Mouse (Mus musculus): ENCODE results near the gene Atp6v1b1. TPM values are rescaled to one million over a fixed set of nuclear protein-coding genes. Genes with fewer than 3 reads are reported as not detected.

Gene Atp6v1b1
- polyA plus RNA-seq (2014; fragmentation: Illumina TruSeq; extraction: RNeasy Lipid Tissue Mini Kit (QIAGEN cat#74804); ENCODE audit: low read depth, low replicate concordance), result not detected

DNA sequence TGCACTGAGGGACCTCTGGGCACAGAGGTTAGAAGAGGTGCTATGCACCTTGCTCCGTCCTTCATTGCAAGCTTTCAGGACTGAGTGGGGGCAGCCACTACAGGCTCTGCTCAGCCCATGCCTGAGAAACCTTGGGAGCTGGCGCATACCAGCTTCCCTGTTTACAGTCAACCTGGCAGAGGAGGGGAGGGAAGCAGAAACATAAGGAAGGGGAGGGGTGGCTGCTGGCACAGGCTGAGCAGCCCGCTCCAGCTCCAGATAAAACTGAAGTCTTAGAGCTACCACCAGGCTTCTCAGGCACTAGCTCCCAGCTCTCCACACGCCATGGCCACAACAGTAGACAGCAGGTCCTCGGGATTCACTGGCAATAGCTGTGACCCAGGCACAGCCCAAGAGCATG lies at the start of gene Atp6v1b1:
Gene Atp6v1b1, plus strand, starts transcription at position 230 of the 400 bp plus-strand sequence.

DNA sequence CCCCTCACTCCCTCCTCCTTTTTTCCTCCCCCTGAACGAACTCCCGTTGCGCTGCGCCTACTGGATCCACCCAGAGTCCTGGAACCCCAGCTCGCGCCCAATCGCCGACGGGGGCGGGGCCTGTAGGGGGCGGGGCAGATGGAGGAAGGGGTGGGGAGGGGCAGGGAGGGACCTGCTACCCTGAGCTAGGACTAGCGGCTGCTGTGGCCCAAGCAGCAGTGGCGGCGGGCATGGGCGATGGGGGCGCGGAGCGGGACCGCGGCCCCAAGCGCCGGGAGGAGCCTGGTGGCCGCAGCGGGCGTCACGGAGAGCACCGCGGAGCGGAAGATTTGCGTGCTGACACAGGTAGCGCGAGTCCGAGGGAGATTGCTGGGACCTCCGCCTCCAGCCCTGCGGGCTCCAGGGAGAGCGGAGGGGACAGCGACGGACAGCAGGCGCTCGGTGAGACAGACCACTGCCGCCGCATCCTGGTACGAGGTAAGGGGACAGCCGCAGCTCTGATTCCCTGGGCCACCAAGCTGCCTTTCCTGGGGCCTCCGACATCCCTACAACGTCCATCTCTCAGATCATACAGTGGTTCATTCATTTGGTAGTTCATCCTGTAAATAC lies 31.6 kb upstream of the Atp6v1b1 start, which contains the start of gene Vax2:
Gene Vax2, plus strand, starts transcription at position 198 of the 609 bp plus-strand sequence.

GRCm38 (mm10) chr6:83762344-83762743 lies 19.6 kb downstream of the Atp6v1b1 start, which contains the start of gene Ankrd53:
TSS of gene Ankrd53 (plus strand) at chr6:83762644.

GRCm38 (mm10) chr6:83775638-83776293 lies 33.0 kb downstream of the Atp6v1b1 start, which contains the start of gene Tex261:
TSS of gene Tex261 (minus strand) at chr6:83775813.

DNA sequence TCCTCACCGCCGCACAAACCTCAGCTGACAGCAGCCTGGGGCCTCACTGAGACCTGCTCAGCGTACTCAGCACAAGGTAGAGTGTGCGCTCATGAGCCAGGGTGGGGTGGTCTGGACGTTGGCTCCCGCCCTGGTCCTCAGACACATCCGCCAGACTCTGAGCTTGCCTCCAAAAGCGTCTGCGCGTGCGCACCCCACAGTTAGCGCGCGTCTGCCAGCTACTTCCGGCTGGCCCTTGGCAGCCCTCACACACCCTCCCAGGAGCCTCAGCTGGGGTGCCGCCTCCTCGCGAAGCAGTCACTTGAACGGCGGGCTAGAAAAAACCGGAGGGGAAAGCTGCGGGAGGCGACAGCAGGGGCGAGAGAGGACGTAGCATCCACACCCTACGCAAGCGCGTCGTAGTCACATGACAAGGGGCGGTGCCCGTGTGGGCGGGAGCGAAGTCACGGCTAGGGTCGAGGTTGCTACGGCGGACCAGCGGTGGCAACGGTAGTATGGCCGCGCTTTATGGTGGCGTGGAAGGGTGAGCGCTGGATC lies 52.0 kb downstream of the Atp6v1b1 start, which contains the start of gene Nagk:
Gene Nagk, plus strand, starts transcription at position 223 of the 537 bp plus-strand sequence.

Other genes starting within 250 kb of the Atp6v1b1 start
- gene Dguok, start 236.0 kb upstream of the Atp6v1b1 start, polyA plus RNA-seq (2014; fragmentation: Illumina TruSeq; extraction: RNeasy Lipid Tissue Mini Kit (QIAGEN cat#74804); ENCODE audit: low read depth, low replicate concordance), result 42.8 TPM
- 3.7 TPM for gene Actg2, start 206.7 kb upstream of the Atp6v1b1 start, polyA plus RNA-seq (2014; fragmentation: Illumina TruSeq; extraction: RNeasy Lipid Tissue Mini Kit (QIAGEN cat#74804); ENCODE audit: low read depth, low replicate concordance)
- 13.7 TPM for gene Stambp, start 170.3 kb upstream of the Atp6v1b1 start, polyA plus RNA-seq (2014; fragmentation: Illumina TruSeq; extraction: RNeasy Lipid Tissue Mini Kit (QIAGEN cat#74804); ENCODE audit: low read depth, low replicate concordance)
- 0.63 TPM for gene Clec4f, start 86.8 kb upstream of the Atp6v1b1 start, polyA plus RNA-seq (2014; fragmentation: Illumina TruSeq; extraction: RNeasy Lipid Tissue Mini Kit (QIAGEN cat#74804); ENCODE audit: low read depth, low replicate concordance)
- 3.2 TPM for gene Cd207, start 65.1 kb upstream of the Atp6v1b1 start, polyA plus RNA-seq (2014; fragmentation: Illumina TruSeq; extraction: RNeasy Lipid Tissue Mini Kit (QIAGEN cat#74804); ENCODE audit: low read depth, low replicate concordance)
- gene Vax2, start 31.7 kb upstream of the Atp6v1b1 start, polyA plus RNA-seq (2014; fragmentation: Illumina TruSeq; extraction: RNeasy Lipid Tissue Mini Kit (QIAGEN cat#74804); ENCODE audit: low read depth, low replicate concordance), result not detected
- not detected for gene Ankrd53, start 19.7 kb downstream of the Atp6v1b1 start, polyA plus RNA-seq (2014; fragmentation: Illumina TruSeq; extraction: RNeasy Lipid Tissue Mini Kit (QIAGEN cat#74804); ENCODE audit: low read depth, low replicate concordance)
- 74.9 TPM for gene Tex261, start 32.8 kb downstream of the Atp6v1b1 start, polyA plus RNA-seq (2014; fragmentation: Illumina TruSeq; extraction: RNeasy Lipid Tissue Mini Kit (QIAGEN cat#74804); ENCODE audit: low read depth, low replicate concordance)
- gene Nagk, start 52.0 kb downstream of the Atp6v1b1 start, polyA plus RNA-seq (2014; fragmentation: Illumina TruSeq; extraction: RNeasy Lipid Tissue Mini Kit (QIAGEN cat#74804); ENCODE audit: low read depth, low replicate concordance), result 27.0 TPM
- 37.2 TPM for gene Paip2b, start 88.8 kb downstream of the Atp6v1b1 start, polyA plus RNA-seq (2014; fragmentation: Illumina TruSeq; extraction: RNeasy Lipid Tissue Mini Kit (QIAGEN cat#74804); ENCODE audit: low read depth, low replicate concordance)
- gene Zfp638, start 124.1 kb downstream of the Atp6v1b1 start, polyA plus RNA-seq (2014; fragmentation: Illumina TruSeq; extraction: RNeasy Lipid Tissue Mini Kit (QIAGEN cat#74804); ENCODE audit: low read depth, low replicate concordance), result 42.6 TPM